Mouse (Mus musculus) CD4-positive, CD25-positive, alpha-beta regulatory T cell, adult 9 weeks (primary cell): Measurements from ENCODE around the gene Hsd3b2. TPM values are rescaled to one million over a fixed set of nuclear protein-coding genes. Genes with fewer than 3 reads are reported as not detected.

Experiments used
- polyA plus RNA-seq: library from polyadenylated mRNA; unstranded; fragments of 100-300 nt; shearing (Covaris generic); gene quantifications from one replicate; pipeline ENCODE4 v1.2.1, GENCODE M21; 2017

Hsd3b2 gene
- not detected for polyA plus RNA-seq

DNA sequence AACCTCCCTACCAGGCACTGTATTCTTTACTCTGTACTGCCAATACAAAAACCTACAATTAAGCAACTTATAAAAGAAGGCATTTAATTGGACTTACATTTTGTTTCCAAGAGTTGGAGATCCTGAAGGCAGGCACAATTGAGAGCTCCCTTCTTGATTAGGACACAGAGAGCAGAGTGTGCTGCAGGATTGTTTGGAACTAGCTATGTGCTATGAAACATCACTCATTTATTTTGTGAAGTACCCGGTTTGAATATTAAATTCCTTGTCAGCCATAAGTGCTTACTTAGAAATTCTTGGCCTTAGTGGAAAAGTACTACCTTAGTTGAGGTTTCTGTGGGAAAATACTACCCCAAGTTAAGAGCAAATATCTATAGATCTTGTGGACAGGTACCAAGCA lies at the start of gene Hsd3b2:
TSS of gene Hsd3b2 (minus strand) at position 168 of the 400 bp plus-strand sequence.

Other genes with a start within 250 kb of the Hsd3b2 start
- gene Hsd3b4, start 214.0 kb downstream of the Hsd3b2 start, polyA plus RNA-seq: not detected
- gene Gm10681, start 135.7 kb downstream of the Hsd3b2 start, polyA plus RNA-seq: not detected
- gene Hsd3b5, start 94.3 kb downstream of the Hsd3b2 start, polyA plus RNA-seq: not detected
- not detected for gene Hsd3b3, start 38.6 kb upstream of the Hsd3b2 start, polyA plus RNA-seq
- gene Hsd3b6, start 89.9 kb upstream of the Hsd3b2 start, polyA plus RNA-seq: not detected
- not detected for gene Hsd3b1, start 135.3 kb upstream of the Hsd3b2 start, polyA plus RNA-seq
- gene Hao2, start 168.7 kb upstream of the Hsd3b2 start, polyA plus RNA-seq: not detected